Mouse (Mus musculus): ENCODE measurements around the gene AL732309.1.

The AL732309.1 gene

GRCm38 (mm10) chr2:25238106-25238505, 8.6 kb downstream of the AL732309.1 start:
- DNase-seq, result no peak

DNA sequence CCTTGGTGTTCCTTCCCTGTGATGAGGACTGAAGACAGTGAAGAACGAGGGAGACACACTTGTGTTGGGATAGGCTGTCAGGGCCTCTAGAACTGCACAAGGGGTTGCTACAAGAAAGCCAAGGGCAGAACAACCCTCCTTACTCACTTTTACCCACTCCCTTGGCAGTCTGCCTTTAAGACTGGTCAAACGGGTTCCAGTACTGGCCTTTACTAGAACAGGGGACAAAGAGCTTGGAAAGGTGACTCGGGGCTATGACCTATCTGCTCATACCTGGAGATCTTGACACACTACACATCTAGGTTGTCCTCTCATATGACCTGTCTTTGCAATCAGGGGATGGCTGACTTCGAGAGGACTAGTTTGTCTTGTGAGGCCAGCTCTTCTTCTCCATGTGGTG, 9.1 kb downstream of the AL732309.1 start:
- DNase-seq, result peak; percentile 75

GRCm38 (mm10) chr2:25236614-25237013, 10.0 kb downstream of the AL732309.1 start, which contains the start of gene Rnf224:
Rnf224 (minus strand) TSS chr2:25236787.
- DNase-seq, result no peak

DNA sequence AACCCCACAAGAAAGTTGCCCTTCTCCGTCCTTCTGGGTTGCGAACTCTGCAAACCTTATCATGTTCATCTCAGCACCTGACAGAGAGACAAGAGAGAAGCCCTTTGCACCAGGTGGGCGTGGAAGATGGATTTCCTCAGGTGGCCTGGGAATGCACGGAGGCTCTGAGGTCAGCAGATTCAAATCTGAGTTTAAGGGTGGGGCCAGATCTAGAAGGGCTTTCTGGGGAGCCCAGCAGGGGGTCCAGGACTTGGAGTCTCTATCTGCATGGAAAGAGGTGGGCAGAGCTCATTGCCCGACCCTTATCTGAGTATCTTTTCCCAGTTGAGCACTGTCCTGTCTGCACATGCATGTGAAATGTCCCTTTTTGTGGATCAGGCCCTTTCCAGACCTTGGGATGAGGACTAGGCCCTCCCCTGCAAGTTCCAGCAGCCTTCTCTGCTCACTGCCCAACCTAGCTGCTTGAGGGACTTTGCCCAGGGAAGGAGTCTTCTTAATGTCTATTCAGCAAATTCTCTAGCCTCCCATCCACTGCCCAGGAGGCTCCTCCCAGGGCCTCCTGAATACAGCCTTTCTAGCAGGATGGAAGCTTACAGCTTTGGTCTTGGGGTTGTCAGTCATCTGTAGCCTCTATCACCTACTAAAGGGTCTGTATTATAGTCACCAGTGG, 12.0 kb downstream of the AL732309.1 start:
- peak; percentile 60 for DNase-seq

- peak; percentile 67 for DNase-seq
Observed at GRCm38 (mm10) chr2:25234050-25234449, 12.6 kb downstream of the AL732309.1 start, which contains the start of gene Slc34a3. Slc34a3 (minus strand) TSS chr2:25234364.

DNA sequence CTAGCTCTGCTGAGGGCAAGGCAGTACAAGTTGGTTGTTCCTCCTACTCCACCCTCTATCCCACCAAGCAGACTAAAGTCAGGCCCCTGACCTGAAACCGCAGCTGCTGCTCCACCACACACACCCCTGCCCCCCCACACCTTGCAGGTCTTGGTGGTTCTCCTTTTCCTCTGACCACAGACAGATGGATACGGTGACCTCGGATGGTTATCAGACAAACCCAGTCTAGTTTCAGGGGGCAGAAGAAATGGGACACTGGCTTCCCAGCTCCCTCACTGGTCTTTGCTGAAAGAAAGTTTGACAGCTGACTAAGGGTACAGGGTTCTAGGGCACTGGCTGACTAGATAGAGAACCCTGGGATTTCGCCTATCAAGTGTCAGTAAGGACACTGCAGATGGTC, 13.2 kb downstream of the AL732309.1 start:
- DNase-seq, result no peak

GRCm38 (mm10) chr2:25231038-25231437, 15.6 kb downstream of the AL732309.1 start:
- DNase-seq, result no peak

DNA sequence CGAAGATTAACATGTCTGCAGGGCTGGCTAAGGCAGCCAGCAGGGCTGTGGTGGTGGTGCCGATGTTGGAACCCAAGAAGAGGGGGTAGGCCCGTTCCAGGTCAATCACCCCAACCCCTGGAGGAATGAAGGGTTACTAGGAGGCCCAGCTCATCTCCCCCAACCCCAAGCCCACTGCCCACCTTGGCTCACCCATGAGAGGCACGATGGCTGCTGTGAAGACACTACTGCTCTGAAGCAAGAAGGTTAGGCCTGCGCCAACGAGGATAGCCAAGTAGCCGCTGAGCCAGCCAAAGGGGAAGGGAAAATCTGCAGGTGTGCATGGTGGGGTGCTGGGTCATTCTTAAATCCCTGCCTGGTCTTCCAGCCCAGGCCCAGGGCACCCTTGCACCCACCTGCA, 16.1 kb downstream of the AL732309.1 start:
- DNase-seq, result no peak

- no peak for DNase-seq
Observed at GRCm38 (mm10) chr2:25229582-25229981, 17.1 kb downstream of the AL732309.1 start.

- DNase-seq, result no peak
Observed at GRCm38 (mm10) chr2:25228995-25229530, 17.6 kb downstream of the AL732309.1 start.

- DNase-seq, result peak; percentile 94
Observed at GRCm38 (mm10) chr2:25228431-25228889, 18.2 kb downstream of the AL732309.1 start.

DNA sequence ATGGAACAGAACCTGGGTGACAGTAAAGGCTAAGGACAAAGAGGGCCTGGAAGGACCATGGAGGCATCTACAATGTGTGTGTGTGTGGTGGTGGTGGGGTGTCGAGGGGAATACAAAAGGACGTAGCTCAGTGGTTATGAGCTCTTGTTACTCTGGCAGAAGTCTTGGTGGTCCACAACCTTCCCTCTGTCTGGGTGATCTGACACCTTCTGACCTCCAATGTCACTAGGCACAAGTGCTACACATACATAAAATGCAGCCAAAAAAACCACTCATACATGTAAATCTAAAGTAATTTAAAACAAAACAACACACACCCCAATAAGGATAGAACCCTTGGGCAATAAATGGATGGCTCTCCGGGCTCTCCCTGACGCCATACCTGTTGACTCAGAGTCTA, 19.3 kb downstream of the AL732309.1 start:
- no peak for DNase-seq

DNA sequence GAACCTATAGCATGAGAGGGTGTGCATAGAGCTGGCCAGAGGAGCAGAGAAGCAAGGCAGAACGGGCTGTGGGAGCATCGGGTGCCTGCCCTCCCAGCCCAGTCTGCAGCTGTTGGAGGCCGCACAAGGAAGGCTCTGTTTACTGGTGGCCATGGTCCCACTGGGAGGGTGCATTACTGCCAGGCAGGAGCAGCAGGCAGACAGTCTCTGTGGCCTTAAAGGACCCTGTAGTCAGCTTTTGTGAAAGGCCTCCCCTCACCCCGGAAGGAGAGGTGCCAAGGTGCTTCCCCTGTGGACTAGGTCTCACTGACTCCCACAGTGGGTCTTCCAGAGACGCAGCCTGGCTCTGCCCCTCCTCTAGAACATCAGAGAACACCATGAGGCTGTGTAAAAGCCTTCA, 19.8 kb downstream of the AL732309.1 start:
- no peak for DNase-seq

DNA sequence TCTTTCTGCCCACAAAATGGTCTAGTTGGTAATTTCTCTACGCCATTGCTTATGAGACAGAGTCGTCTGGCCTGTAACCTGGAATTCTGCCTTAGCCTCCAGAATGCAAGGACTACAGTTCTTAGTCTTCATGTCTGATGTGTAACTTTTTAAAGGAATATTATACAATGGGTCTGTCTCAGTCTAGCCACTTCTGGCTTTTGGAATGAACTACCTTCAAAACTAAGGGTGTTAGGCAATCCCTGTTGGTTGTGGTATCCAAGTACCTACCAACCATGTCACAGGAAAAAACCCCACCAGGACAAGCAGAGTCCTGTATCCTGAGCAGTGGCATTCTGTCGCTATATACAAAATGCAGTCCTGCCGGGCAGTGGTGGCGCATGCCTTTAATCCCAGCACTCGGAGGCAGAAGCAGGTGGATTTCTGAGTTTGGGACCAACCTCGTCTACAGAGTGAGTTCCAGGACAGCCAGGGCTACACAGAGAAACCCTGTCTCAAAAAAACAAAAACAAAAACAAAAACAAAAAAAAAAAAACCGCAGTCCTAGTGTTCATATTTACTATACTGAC, 20.8 kb downstream of the AL732309.1 start:
- no peak for DNase-seq

GRCm38 (mm10) chr2:25224766-25225752, 21.6 kb downstream of the AL732309.1 start:
- peak; percentile 99 for DNase-seq

DNA sequence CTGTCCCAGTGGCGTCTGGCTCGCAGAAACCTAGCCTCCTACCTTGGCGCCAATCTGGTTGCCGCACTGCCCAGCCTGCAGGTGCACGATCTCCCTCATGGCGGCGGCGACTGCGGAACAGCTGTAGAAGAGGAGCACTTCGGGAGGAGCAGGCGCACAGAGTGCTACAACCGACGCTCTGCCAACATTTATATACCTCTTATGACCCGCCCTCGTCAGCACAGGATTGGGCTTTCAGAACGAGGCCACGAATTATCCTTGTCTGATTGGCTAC, 22.2 kb downstream of the AL732309.1 start, which contains the start of gene Tubb4b:
Tubb4b (minus strand) TSS at position 211 of the 274 bp plus-strand sequence.
- no peak for DNase-seq

- DNase-seq, result peak; percentile 86
Observed at GRCm38 (mm10) chr2:25223681-25224491, 22.8 kb downstream of the AL732309.1 start.

DNA sequence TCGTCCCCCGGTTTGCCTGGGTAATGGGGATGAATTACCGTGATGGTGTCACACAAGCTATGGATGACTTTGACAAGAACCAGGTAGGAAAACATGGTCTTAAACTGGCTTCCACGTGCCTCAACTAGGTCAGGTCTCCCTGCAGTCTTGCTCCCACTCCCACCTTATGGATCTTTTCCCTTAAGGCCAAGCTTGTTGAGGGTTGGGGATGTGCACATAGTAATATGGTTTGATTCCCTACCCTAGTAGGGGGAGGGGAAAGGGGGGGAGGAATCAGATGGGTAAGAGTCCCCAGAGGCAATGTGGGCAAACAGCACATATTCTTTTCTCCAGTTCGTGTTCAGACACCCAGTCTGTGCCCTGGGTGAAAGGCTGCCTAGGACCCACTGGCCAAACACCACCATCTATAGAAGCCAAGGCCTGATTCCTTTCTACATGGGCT, 25.3 kb downstream of the AL732309.1 start:
- DNase-seq, result no peak

DNA sequence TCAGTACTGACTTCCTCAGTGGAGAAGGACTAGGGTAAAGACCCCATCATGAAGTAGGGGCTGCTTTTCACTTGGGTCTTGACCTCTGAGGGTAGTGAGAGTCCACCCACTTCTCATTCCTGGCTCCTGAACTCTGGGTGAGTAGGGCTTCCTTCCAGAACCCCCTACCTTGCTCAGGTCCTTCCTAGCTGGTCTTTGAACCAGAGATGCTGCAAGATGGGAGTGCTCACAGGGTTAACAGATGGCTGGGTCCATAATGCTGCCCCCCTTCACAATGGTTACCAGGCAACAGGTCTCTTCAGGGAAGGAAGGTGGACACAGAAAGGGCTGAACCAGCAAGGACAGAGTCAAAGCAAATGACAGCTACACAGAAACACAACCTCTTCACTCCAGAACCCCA, 28.2 kb downstream of the AL732309.1 start, which contains the start of gene Fam166a:
Fam166a (plus strand) TSS at position 301 of the 400 bp plus-strand sequence.
- no peak for DNase-seq

- DNase-seq, result no peak
Observed at GRCm38 (mm10) chr2:25217666-25218065, 29.0 kb downstream of the AL732309.1 start.

- peak; percentile 69 for DNase-seq
Observed at GRCm38 (mm10) chr2:25214444-25214843, 32.2 kb downstream of the AL732309.1 start, which contains the start of gene Stpg3. Stpg3 (minus strand) TSS chr2:25214637.
